Mouse (Mus musculus): ENCODE measurements around the gene Inpp5e.
A peak's percentile ranks its signal among the peaks of the same experiment; 100 is the strongest.
"Not testable (repeated sequence)": the region's sequence is repeated elsewhere in the genome, so short reads cannot be mapped to it uniquely, and the experiment has no call there.

The Inpp5e gene

GRCm38 (mm10) chr2:26421969-26422368 is 13.0 kb upstream of the Inpp5e start:
- no peak for DNase-seq (ENCODE audit: low read depth, low spot score)

DNA sequence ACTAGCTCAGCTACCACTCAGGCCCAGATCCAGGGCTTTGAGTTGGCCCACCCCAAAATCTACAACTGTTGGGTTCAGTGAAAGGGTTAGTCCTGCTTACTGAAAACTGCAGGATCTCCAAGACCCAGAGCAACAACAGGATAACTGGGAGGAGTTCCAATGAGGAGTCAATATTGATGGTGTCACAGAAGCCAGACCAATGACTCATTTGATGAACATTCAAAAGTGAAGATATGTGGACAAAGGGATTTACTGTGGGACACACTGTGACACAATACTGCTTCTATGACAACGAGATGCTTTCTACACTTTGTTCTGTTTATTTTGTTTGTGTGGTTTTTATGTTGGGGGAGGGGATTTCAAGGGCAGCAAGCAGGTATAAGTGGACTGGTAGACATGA is 9.1 kb upstream of the Inpp5e start:
- DNase-seq (ENCODE audit: low read depth, low spot score): no peak

DNA sequence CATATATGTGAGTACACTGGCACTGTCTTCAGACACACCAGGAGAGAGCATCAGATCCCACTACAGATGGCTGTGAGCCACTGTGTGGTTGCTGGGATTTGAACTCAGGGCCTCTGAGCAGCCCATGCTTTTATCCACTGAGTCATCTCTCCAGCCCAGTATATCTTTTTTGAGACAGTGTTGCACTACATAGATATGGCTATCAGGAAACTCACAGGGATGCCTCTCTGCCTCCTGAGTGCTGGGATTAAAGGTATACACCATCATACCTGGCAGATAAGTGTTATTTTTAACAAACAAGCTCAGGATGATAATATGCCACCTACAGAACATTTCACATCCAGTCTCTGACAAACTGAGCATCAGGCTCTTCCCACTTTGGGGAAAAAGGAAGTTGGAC is 8.1 kb upstream of the Inpp5e start:
- DNase-seq (ENCODE audit: low read depth, low spot score): no peak

GRCm38 (mm10) chr2:26410931-26411411 is 2.0 kb upstream of the Inpp5e start:
- DNase-seq (ENCODE audit: low read depth, low spot score): no peak

- peak; percentile 22 for DNase-seq (ENCODE audit: low read depth, low spot score)
Observed at GRCm38 (mm10) chr2:26410091-26410490, 1.1 kb upstream of the Inpp5e start.

DNA sequence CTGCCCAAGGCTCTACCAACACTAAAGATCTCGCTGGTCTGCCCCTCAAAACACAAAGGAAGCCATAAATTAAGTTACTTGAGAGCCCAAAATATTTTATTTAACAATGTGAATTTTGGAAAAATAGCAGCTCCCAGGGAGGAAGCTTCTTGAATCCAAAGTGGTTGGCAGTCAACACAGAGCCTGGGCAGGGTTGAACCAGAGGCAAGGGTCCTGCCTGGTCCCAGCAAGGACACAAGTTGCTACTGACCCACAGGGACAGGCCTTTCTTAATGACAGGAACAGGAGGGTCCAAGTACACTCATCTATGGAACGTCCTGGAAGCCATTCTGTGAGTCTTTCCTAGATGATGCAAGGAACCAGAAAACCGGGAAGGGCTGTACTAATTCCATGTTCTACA is 359 bp upstream of the Inpp5e start:
- DNase-seq (ENCODE audit: low read depth, low spot score): no peak

GRCm38 (mm10) chr2:26403306-26403705 is 5.7 kb downstream of the Inpp5e start:
- no peak for DNase-seq (ENCODE audit: low read depth, low spot score)

- DNase-seq (ENCODE audit: low read depth, low spot score): no peak
Observed at GRCm38 (mm10) chr2:26402265-26402664, 6.7 kb downstream of the Inpp5e start.

- no peak for DNase-seq (ENCODE audit: low read depth, low spot score)
Observed at GRCm38 (mm10) chr2:26401023-26401422, 8.0 kb downstream of the Inpp5e start.

DNA sequence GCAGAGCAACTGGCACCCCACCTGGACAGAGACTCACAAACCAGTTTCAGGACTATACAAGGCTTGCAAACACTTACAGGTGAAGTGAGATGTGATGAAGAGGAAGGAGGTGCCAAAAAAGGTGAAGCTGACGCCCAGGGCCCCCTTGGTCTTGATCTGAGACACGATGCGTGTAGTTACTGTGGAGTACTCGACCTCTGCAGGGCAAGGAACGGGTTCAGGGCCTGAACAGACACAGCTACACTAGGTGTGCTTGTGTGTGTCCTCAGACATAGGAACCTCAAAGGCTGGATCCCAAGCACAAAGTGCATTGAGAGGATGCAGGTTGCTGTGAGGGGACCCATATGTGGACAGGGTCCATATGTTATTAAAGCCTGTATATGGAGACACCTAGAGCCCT is 8.7 kb downstream of the Inpp5e start:
- no peak for DNase-seq (ENCODE audit: low read depth, low spot score)

DNA sequence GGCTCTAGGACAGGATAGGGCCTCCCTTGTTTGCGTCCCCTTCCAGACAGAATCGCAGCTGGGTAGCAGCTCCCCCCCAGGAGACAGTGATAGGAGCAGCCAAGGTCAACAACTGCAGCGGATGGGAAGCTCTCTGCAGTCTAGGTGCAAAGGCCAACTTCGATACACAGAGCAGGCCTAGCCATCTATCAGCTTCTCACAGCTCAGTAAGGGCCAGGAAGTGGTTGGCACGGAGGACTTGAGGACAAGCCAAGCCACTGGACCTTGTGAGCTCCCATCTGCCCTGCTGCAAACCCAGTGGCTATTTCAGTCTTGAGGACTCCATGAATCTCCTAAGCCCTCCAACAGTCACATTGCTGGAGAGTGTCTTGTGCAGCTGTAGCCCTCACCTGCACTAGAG is 9.4 kb downstream of the Inpp5e start:
- no peak for DNase-seq (ENCODE audit: low read depth, low spot score)

- no peak for DNase-seq (ENCODE audit: low read depth, low spot score)
Observed at GRCm38 (mm10) chr2:26398978-26399377, 10.0 kb downstream of the Inpp5e start.

GRCm38 (mm10) chr2:26391617-26392016 is 17.4 kb downstream of the Inpp5e start:
- no peak for DNase-seq (ENCODE audit: low read depth, low spot score)

DNA sequence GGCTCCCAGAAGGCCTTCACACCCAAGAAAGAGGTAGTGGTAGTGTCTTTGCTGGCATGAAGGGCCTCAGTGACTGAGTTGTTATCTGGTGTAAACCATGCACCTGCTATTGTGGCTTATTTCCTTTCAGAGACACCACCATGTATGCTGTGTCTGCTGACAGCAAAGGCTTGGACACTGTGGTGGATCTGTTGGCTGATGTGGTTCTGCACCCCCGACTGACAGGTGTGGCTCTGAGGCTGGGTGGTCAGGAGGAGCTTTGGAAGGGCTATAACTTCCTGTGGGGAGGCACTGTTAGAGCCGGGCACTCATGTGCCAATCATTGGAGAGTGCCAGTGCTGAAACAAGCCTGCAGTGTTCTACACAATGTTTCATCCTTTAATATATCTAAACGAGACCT is 18.0 kb downstream of the Inpp5e start:
- no peak for DNase-seq (ENCODE audit: low read depth, low spot score)

DNA sequence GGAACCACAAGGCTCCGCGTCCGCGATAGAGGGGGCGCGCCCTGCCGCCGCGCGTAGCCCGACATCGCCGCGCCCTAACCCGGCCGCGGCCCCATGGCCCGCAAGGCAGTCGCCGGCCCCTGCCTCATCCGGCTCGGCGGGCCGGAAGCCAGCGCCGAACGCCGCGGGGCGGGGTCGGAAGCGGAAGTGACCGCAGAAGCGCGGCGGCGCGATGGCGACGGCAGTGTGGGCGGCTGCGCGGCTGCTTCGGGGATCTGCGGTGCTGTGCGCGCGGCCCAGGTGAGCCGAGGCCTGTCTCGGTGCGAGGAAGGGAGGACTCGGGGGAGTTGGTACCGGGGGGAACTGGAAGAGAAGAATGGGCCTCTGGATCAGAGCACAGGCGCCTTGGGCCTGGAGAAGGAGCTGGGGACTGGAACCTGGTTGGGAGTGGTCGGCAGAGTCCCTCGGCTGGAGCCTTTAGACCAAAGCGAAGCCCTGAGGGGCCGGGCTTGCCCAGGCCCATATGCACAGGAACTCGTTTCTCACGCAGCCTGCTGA is 19.8 kb downstream of the Inpp5e start, which contains the start of the genes Entr1 and Pmpca:
Entr1 (minus strand) TSS at position 163 of the 537 bp plus-strand sequence.
Pmpca (plus strand) TSS at position 186 of the 537 bp plus-strand sequence.
- DNase-seq (ENCODE audit: low read depth, low spot score): peak; percentile 59

DNA sequence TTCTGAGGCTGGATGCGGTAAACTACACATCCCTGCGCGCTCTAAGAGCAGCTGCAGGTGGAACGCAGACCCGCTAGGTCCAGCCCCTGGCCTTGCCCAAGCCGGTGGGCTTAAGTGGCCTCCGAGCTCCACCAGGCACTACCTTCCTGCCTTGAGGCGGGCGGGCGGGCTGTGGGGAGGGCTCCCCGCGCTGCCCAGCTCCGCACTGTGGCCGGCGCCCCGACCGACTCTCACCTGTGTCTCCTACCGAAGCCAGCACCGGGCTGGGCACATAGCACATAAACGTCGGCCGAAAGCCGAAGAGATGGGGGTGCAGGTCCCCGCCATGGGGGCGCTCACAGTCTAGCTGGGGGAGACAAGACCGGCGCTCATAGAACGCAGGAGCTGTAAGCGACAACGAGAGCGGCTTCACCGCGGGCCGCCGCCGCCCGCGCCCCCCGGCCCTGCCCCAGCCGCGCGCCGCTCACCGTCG is 20.3 kb downstream of the Inpp5e start:
- no peak for DNase-seq (ENCODE audit: low read depth, low spot score)

GRCm38 (mm10) chr2:26387713-26388112 is 21.3 kb downstream of the Inpp5e start:
- no peak for DNase-seq (ENCODE audit: low read depth, low spot score)

DNA sequence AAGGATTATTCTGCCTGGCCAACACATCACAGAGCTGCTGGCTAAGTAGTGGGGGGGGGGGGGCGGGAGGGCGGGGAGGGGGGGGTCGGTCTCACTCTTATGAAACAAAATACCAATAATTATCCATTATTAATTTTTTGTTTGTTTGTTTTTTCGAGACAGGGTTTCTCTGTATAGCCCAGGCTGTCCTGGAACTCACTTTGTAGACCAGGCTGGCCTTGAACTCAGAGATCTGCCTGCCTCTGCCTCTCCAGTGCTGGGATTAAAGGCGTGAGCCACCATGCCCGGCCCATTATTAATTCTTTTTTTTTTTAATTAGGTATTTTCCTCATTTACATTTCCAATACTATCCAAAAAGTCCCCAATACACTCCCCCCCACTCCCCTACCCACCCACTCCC is 28.1 kb downstream of the Inpp5e start:
- DNase-seq (ENCODE audit: low read depth, low spot score): not testable (repeated sequence)

GRCm38 (mm10) chr2:26380131-26380771 is 28.8 kb downstream of the Inpp5e start, which contains the start of gene Snapc4:
Gene Snapc4, minus strand, starts transcription at chr2:26380653.
- peak; percentile 89 for DNase-seq (ENCODE audit: low read depth, low spot score)

GRCm38 (mm10) chr2:26372396-26372795 is 36.6 kb downstream of the Inpp5e start:
- no peak for DNase-seq (ENCODE audit: low read depth, low spot score)

- no peak for DNase-seq (ENCODE audit: low read depth, low spot score)
Observed at GRCm38 (mm10) chr2:26368572-26368971, 40.4 kb downstream of the Inpp5e start.

DNA sequence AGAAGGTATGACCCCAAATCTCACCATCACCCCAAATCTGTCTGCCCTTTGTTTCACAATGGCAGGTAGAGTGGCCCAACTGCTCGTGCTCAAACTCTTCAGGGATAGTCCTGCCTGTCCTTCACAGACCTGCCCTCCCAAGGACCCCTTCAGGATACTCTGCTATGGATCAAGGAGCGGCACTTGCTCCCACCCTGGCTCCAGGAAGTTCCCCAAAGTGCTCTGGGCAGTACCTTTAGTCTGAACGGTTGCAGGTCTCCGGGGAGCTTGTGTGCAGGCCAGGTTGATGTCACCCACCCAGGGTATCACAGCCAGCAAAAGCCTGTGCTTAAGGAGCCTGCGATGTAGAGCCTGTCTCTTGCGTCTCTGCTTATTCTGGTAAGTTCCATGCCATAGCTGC is 41.1 kb downstream of the Inpp5e start:
- no peak for DNase-seq (ENCODE audit: low read depth, low spot score)

DNA sequence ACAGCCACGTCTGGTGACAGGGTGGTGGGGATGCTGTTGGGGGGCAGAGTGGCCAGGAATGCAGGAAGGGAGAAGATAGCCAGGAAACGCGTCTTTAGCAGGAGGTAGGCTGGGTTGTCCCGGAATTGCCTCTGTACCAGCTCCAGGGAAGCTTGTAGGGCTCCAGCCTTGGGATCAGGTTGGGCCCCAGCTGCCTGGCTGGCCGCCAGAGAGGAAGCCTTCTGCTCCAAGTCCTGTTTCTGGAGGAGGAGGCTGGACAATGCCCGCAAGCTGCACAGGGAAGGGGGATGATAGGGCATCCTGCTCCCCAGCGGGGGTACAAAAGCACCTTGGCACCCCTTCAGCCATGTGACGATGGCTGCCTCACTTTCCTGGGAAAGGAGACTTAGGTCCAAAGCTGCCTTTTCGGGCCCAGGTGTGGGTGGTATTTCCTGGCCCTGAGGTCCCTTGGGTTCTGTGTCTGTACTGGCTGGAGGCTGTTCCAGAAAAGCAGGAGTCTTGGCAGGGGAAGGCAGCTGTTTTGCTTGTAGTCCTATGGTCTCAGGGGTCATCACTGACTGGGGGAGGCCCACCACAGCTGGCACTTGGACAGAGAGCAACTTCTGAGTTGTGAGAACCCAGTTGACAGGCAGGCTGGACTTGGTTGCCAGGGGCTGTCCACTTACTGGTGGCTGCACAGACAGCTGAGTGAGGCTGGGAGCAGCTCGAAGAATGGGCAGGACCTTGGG is 44.1 kb downstream of the Inpp5e start:
- DNase-seq (ENCODE audit: low read depth, low spot score): no peak

All from ES-CJ7 (cell line).